Mouse (Mus musculus) cortical plate, adult 2 months (tissue): ENCODE data around the gene Cyp3a13. TPM values are rescaled to one million over a fixed set of nuclear protein-coding genes. Genes with fewer than 3 reads are reported as not detected.
A peak's percentile ranks its signal among the peaks of the same experiment; 100 is the strongest.
"Not testable (repeated sequence)": the region's sequence is repeated elsewhere in the genome, so short reads cannot be mapped to it uniquely, and the experiment has no call there.

Experiments used
- H3K27ac ChIP-seq: fragments of 200-500 bp; 2 replicates; pipeline ENCODE4 v1.5.1; 2012; ENCODE audit warnings: low read length, control low read depth, inconsistent platforms; ENCODE audit not compliant: insufficient read depth
- H3K4me1 ChIP-seq: fragments of 200-500 bp; 2 replicates; pipeline ENCODE4 v1.6.1; 2011; ENCODE audit warnings: low read length; ENCODE audit not compliant: control insufficient read depth, insufficient read depth
- H3K4me3 ChIP-seq: fragments of 200-500 bp; 2 replicates; pipeline ENCODE4 v1.5.1; 2011; ENCODE audit warnings: mild to moderate bottlenecking, low read length, control low read depth; ENCODE audit not compliant: insufficient read depth
- CTCF ChIP-seq: fragments of 200-500 bp; IDR thresholded peaks from 2 replicates; pipeline ENCODE4 v1.5.1; 2011; ENCODE audit warnings: mild to moderate bottlenecking, control low read depth, low read length; ENCODE audit not compliant: insufficient read depth; ENCODE audit errors: extremely low read depth
- POLR2A ChIP-seq: fragments of 200-500 bp; IDR thresholded peaks from 2 replicates; pipeline ENCODE4 v1.6.1; 2011; ENCODE audit warnings: mild to moderate bottlenecking, low read length, control low read depth; ENCODE audit not compliant: insufficient read depth; ENCODE audit errors: extremely low read depth
- polyA plus RNA-seq: library from polyadenylated mRNA; depleted of rRNA; stranded (reverse); fragments of >200 nt; gene quantifications from 2 replicates; pipeline ENCODE4 v1.2.3, GENCODE M21; 2012; rRNA removed

Gene Cyp3a13
- polyA plus RNA-seq: 1.2 and 1.6 TPM in 2 replicates

DNA sequence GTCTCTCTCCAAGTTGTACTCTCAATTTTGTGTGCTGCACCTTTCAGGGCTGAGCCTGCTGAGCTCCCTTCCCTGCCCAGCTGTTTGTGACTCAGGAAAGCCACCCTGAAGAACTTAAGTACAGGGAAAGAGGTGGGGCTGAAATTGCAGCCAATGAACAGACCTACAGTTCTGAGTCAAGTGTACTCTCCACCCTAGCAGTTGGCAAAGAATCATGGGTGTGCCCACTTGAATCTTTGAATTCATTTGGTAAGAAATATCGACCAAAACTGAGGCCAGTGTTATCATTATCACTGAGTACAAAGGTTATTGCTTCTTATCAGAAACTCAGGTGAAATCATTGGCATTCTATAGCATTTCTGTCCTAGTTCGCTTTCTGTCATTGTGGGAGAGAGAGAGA is at the start of gene Cyp3a13:
Gene Cyp3a13 (minus strand): TSS at position 88 of the 400 bp plus-strand sequence.
- TF ChIP-seq POLR2A (no peak), CTCF (no peak)
- H3K4me3 ChIP-seq: no peak within 1 kb of the TSS
- no peaks in the 10 kb centered on the region for H3K4me1 ChIP-seq
- no peak within 1 kb of the TSS for H3K27ac ChIP-seq

DNA sequence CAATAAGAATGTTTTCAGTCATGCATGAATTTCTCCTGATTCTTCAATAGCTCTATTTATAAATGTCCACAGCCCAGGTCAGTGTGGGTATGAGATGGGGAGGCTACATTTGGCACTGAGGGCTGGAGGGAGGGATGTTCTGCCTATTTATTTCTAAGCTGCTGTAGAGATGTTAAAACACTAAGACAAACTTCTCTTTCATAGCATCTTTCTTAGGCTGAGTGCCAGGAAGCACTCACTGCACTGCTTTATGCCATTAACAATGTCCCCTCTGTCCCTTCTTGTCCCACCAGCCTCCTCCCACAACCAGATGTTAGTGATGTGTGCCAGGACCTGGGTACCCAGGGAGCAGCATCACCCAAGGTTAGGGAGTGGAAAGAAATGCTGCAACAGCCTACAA is 45.1 kb upstream of the Cyp3a13 start:
- H3K4me3 ChIP-seq: no peak overlapping the region
- TF ChIP-seq CTCF: no peak
- TF ChIP-seq POLR2A: no peak
- no peaks in the 10 kb centered on the region for H3K4me1 ChIP-seq
- H3K27ac ChIP-seq: 0 out of 2 replicates have a peak overlapping the region, but pooled peaks have one; percentile 40

DNA sequence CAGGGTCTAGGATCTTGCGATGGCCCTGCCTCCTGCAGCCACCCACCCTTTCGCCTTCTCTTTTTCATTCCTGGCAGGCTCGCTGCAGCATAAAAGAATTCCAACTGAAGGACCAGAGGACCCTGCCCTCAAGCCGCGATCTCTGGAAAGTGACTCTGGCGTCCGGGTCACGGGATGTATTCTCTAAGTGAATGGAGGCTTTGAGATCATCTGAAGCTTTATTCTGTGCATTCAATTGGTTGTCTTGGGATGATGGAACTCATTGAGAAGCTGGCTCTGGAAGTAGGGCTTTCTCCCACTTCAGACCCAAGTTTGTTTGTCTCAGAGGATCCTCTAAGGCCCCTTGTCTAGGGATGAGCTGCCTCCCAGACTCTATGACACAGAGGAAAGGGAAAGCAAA is 41.5 kb upstream of the Cyp3a13 start, which contains the start of gene Gjc3:
Gene Gjc3 (minus strand): TSS at position 154 of the 400 bp plus-strand sequence.
- TF ChIP-seq POLR2A: no peak
- no peak for TF ChIP-seq CTCF
- Histone ChIP-seq H3K4me1 (no peaks in the 10 kb centered on the region), H3K27ac (peak within 1 kb of the TSS; percentile 96), H3K4me3 (peak within 1 kb of the TSS; percentile 45)

DNA sequence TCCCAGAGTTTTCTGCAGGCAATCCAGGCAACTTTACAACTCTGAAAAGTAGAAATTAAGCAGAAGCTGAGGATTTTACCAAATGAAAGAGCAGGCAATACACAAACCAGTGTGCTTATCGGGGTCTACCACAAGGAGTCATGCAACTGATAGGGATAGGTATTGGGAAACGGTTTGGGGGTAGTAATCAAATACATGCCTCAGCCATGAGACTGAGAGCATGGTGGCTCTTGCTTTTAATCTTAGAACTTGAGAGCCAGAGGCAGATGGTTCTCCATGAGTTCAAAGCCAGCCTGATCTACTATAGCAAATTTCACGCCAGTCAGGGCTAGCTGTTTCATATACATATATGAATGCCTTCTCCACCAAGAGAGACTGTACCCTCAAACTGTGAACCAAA is 35.0 kb upstream of the Cyp3a13 start:
- H3K27ac ChIP-seq: no peak overlapping the region
- TF ChIP-seq POLR2A: no peak
- TF ChIP-seq CTCF: no peak
- H3K4me3 ChIP-seq: no peak overlapping the region
- H3K4me1 ChIP-seq: no peaks in the 10 kb centered on the region

DNA sequence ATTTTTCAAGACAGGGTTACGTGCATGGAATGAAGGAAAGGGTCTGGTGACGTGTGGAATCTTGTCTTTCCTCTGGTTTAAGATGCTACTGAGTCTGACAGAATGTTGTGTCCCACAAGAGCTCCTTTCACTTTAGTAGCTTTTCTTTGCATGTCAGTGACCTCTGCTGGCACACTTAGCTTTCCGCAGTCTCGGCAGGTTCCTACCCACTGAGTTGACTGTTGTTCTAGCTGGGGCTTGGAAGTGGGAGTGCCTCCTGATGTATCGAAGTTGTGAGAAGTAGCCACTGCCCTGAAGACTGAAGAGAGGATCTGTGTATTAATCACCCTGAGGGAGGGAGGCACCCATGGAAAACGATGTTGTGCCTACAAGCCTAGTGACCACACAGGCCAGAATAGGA is 29.8 kb upstream of the Cyp3a13 start:
- no peak overlapping the region for H3K4me3 ChIP-seq
- no peaks in the 10 kb centered on the region for H3K4me1 ChIP-seq
- TF ChIP-seq CTCF (no peak), POLR2A (no peak)
- no peak overlapping the region for H3K27ac ChIP-seq

DNA sequence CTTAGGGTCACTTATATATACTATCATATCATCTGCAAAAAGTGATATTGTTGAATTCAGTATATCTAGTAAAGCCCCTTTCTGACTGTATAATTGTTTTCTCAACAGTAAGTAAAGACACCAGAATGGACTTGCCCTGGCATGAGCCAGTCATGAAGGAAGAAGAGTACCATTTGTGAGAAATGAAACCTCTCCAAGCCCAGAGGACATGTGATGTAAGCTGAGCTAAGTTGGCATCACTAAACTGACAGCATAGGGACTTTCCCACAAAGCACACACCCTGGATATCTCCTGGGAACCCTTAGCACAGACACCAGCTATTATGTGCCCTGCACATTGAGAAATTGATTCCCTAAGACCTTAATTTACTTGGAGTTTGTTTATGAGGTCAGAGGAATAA is 25.9 kb upstream of the Cyp3a13 start:
- no peak for TF ChIP-seq POLR2A
- TF ChIP-seq CTCF: no peak
- H3K27ac ChIP-seq: no peak overlapping the region
- no peaks in the 10 kb centered on the region for H3K4me1 ChIP-seq
- no peak overlapping the region for H3K4me3 ChIP-seq

DNA sequence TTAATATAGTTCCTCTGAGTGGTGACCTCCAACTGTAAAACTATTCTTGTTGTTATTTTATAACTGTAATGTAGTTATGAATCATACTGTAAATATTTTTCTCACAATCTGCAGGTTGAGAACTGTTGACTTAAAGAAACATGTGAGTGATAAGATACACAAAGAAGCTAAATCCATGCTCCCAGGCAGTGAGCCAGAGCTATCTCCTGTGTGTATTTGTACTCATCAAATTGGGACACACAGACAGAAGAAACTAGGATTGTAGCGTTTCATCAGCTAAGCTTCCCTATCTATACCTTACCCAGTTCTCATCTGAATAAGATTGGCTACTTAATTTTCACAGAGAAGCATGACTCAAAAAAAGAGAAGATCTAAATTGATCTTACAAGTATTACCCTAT is 21.7 kb upstream of the Cyp3a13 start:
- H3K27ac ChIP-seq: no peak overlapping the region
- no peaks in the 10 kb centered on the region for H3K4me1 ChIP-seq
- no peak overlapping the region for H3K4me3 ChIP-seq
- TF ChIP-seq CTCF (no peak), POLR2A (no peak)

DNA sequence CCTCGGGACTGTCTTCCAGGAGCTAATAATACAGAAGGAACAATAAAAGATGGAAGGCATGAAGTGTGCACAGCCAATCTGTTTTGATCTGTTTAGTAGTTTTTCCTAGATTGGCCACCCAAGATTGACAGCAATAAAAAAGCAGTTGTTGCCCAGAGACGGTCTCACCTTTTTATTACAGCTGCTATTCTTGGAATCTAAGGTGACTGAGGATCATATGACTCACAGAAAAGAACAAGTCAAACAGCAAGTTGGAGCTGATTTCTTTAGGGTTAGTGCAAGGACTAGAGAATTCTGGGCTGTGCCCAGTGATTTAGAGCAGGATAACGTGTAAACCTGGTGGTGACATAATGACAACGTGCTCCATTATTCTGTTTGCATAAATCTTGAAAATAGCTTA is 19.5 kb upstream of the Cyp3a13 start:
- Histone ChIP-seq H3K4me1 (no peaks in the 10 kb centered on the region), H3K4me3 (no peak overlapping the region), H3K27ac (no peak overlapping the region)
- TF ChIP-seq POLR2A: no peak
- no peak for TF ChIP-seq CTCF

DNA sequence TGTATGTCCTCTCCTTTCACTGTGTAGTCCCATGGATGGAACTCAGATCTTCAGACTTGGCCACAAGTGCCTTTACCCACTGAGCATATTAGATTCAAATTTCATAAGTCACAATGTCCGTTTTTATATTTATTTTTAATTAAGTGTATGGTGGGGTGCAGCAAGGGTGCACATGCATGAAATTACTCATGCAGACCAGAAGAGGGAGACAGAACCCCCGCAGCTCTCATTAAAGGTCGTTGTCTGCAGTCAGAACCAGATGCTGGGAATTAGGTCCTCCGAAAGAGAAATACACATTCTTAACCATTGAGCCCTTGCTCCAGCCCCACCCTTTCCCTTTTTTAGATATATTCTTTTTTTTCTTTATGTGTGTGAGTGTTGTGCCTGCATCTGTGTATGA is 15.8 kb upstream of the Cyp3a13 start:
- H3K27ac ChIP-seq: no peak overlapping the region
- TF ChIP-seq CTCF: no peak
- no peak for TF ChIP-seq POLR2A
- no peaks in the 10 kb centered on the region for H3K4me1 ChIP-seq

DNA sequence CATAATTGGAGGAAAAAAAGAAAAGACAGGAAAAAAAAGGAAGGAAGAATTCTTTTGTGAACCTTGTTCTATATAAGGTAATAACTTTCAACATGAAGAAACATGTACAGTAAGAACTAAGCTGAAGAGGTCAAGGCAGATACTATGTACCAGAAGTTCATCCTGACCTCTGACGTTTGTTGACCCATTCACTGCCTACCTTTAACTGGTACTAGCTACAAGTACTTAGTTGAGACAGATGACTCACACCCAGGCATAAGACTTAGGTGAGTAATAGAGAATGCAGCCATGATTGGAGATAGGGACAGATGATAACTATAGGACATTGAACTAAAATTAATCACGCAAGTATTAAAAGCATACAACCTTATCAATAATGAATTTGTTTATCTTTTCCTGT is 15.1 kb upstream of the Cyp3a13 start:
- TF ChIP-seq CTCF: no peak
- TF ChIP-seq POLR2A: no peak
- Histone ChIP-seq H3K27ac (no peak overlapping the region), H3K4me1 (no peaks in the 10 kb centered on the region), H3K4me3 (no peak overlapping the region)

More for the DNA sequence above, 15.8 kb upstream of the Cyp3a13 start:
- no peak overlapping the region for H3K4me3 ChIP-seq

DNA sequence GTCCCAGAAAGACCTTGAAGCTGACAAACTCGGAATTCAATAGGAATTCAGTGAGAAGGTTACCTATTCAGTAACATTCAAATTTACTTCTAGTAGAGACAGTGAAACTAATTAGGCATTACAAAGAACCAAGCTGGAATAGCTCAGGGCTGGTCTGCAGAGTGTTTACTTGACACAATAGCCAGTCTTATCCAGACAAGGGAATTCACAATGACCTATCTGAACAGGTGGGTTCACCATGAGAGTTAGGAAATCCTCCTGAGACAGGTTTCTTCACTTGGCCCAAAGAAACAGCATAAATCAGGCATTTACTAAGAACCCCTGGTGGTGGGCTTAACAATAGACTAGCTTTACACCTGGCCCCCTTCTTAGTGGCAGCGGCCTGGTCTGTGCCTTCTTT is 12.5 kb upstream of the Cyp3a13 start:
- H3K4me1 ChIP-seq, H3K27ac ChIP-seq, H3K4me3 ChIP-seq: not testable (repeated sequence)
